Mouse (Mus musculus): ENCODE data around the gene Emsy. TPM values are rescaled to one million over a fixed set of nuclear protein-coding genes. Genes with fewer than 3 reads are reported as not detected.

The Emsy gene
- 10 to 100 TPM; 39.7 to 42.0 TPM for total RNA-seq (2023)

GRCm38 (mm10) chr7:98656531-98657221 lies at the start of gene Emsy:
TSS of gene Emsy (minus strand) at chr7:98656783.

GRCm38 (mm10) chr7:98702283-98703240 lies 46.0 kb upstream of the Emsy start, which contains the start of gene Thap12:
TSS of gene Thap12 (plus strand) at chr7:98703103.

Other genes with a start within 250 kb of the Emsy start
- not detected for gene Gucy2d, start 216.4 kb downstream of the Emsy start, total RNA-seq (2023)
- under 1 TPM; 0.29 to 0.53 TPM for gene Lrrc32, start 167.5 kb downstream of the Emsy start, total RNA-seq (2023)
- gene Thap12, start 46.3 kb upstream of the Emsy start, total RNA-seq (2023): 10 to 100 TPM; 15.3 to 16.0 TPM
- gene Wnt11, start 178.3 kb upstream of the Emsy start, total RNA-seq (2023): 1 to 10 TPM; 1.1 TPM

All from neutrophil, adult 59 days (primary cell).